Mouse (Mus musculus) ovary, adult 18-20 months (tissue): ENCODE measurements around the gene Zfp74.
"Not testable (repeated sequence)": the region's sequence is repeated elsewhere in the genome, so short reads cannot be mapped to it uniquely, and the experiment has no call there.

ENCODE experiments used
- DNase-seq: peaks from one replicate; pipeline ENCODE4 v3.0.0; 2022; ENCODE audit warnings: low spot score, mixed read lengths

The Zfp74 gene

DNA sequence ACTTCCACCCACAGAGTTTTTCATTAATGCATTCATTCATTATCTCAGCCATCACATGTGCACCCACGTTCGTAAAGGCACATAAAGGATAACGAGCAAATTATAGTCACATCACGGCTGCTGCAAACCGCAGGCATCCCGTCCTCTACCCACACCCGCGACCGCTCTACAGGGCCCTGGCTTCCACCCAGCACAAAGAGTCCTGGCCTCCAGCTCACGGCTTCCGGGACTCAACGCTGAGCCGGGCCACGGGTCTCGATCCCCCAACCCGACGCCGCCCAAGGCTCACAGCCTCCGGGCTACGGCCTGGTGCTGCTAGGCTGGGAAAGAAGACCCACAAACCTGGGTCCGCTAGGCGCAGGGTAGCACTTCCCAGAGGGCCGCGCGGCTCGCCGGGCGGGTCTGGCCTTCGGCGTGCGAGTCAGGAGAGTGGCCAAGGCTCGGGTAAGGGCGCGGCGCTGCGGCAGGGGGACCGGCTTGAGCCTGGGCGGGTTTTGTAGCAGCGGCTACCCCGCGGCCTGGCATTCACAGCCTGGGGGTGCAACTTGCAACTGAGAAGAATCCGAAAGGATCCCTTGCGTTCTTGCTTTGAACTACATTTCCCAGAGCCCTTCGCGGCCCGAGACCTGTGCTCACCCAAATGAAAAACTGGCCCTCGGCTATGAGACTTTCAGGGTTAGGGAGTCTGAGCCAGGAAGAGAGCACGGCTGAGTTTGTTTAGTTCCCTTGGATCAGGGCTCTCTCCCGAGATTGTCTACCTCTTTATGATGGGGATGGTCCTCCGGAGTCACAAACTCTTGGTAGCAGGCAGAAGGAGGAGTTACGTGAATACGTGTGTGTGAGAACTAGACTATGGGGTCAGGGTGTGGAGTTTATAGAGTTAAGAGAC, at the start of gene Zfp74:
Gene Zfp74 (minus strand): TSS at position 577 of the 889 bp plus-strand sequence.
- DNase-seq: peak; percentile 74

DNA sequence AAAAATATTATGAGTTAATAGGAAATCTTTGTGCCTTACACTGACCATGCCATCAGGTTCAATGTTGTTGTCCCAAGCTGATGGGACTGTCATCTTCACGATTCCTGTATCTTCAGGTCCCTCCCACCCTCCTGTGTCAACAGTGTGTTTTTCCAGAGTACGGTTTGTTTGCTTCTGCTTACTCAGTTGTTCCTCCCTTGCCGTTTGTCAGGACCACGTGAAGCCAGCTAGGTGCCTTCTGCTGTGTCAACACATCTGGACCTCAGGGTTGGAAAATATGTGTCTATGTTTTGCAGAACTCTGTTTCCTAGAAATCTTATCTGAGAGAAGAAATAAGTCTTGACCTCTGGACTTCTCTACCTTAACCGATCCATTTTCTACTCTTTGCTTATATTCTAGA, 46.7 kb upstream of the Zfp74 start:
- DNase-seq: no peak

DNA sequence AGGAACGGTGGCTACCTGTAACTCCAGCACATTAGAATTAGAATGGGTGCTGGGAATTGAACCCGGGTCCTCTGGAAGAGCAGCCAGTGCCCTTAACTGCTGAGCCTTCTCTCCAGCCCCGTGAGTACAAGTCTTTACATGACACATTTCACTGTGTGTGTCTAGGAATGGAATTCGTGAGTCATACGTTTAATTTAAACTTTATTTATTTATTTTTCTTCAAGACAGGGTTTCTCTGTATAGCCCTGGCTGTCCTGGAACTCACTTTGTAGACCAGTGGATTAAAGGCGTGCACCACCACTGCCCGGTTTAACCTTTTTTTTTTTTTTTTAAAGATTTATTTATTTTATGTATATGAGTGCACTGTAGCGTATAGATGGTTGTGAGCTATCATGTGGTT, 41.2 kb upstream of the Zfp74 start:
- no peak for DNase-seq

DNA sequence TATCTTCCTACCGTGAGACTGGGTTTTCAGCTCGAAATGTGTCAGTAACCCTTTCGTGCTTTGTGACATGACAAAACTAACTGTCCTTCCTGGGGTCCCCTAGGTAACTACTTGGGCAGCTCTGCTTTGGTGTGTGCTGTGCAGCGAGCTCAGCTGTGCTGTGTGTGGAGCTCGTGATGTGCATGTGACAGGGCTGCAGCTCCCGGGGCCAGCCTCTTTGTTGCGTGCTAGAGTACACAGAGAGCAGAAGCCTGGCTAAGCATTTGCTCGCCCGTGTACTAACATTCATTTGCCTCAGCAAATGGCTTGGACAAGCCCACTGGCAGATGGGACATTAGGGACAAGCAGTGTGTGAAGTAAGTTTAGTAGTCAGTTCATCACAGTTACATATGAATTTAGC, 39.5 kb upstream of the Zfp74 start:
- DNase-seq: no peak

DNA sequence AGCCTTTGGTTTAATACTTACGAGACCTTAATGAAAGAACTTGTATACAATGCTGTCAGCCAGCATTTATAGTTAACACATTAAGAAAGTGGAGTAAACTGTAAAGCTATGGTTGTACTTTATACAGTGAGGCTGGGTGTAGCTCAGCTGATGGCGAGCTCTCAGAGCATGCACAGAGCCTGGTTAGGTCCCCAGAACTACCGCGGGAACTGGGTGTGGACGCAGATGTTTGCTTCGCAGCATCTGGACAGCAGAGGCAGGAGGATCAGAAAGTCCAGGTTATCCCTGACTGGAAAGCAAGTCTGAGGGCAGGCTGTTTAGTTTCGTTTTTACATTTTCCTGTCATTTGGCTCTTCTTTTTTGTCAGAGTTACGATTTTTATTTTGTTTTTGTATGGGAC, 38.8 kb upstream of the Zfp74 start:
- DNase-seq: no peak

DNA sequence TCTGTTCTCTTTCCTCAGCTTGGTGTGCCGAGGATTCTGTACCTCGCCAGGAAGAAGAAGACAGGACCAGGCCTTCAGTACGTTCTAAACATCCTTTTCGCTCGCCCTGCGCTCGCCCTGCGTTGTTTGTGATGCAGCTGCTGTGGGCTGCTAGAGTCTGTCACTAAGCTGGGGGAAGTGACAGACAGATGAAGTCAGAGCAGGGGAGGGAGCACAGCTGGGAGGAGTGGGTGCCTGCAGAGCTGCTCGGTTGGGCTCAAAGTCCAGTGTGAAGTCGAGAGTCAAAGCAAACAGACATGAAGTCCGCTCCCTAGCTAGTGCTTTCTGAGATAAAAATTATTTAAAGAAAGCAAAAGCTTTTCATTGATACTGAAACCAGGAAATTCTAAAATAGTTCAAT, 35.1 kb upstream of the Zfp74 start:
- DNase-seq: no peak

DNA sequence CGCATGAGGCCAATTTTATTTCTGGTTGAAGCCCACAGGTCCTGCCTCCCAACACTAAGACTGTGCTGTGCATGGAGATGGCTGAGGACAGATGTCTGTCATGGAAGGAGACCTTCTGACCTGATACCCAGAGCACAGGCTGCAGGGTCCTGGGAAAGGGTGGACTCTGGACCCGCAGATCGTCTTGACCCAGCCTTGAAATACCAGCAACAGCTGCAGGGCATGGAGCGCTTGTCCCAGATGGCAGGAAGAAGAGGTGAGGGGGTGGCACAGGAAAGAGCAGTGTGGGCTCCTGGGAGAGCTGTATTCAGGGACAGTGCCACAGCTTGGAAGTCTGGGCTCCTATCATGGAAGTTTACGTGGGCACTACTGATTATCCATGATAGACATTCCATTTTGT, 33.7 kb upstream of the Zfp74 start:
- DNase-seq: no peak

- no peak for DNase-seq
Observed at GRCm38 (mm10) chr7:29986101-29986500, 32.2 kb upstream of the Zfp74 start.

DNA sequence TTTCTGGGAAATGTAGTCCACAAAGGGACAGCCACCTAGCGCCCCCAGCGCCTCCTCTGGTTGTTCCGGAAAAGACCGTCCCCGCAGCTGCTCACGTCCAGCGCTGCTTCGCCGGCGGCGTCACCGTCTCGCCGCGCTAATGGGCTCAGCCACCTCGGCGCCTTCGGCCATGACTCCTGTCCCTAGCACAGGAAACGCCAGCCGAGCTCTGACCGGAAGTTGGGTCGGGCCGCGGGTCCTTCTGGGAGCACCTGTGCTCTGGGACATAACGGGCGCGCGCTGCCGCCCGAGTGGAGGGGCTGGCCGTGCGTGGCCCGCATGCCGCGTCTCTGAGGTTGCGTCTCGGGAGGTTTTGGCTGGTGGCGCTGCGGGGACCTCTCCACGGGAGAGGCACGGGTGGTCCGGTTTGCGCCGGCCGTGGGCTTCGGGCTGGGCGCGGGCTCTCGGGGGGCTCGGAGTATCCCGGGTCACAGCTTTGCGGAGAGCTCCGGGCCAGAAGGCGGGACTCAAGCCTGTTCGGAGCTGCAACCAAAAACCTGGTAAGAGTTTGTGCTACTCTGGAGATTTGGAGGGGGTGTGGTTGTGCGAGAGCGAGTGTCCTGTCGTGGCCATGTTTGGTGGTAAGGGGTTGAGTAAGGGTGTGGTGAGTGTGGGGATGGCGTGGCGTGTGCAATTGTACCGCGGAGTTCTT, 29.9 kb upstream of the Zfp74 start, which contains the start of gene Zfp568:
Gene Zfp568 (plus strand): TSS at position 266 of the 691 bp plus-strand sequence.
- DNase-seq: peak; percentile 93

- DNase-seq: no peak
Observed at GRCm38 (mm10) chr7:29983340-29983689, 29.4 kb upstream of the Zfp74 start.

- DNase-seq: peak; percentile 2
Observed at GRCm38 (mm10) chr7:29982931-29983330, 29.0 kb upstream of the Zfp74 start.

GRCm38 (mm10) chr7:29982341-29982740, 28.5 kb upstream of the Zfp74 start:
- DNase-seq: no peak

- DNase-seq: no peak
Observed at GRCm38 (mm10) chr7:29981860-29982259, 28.0 kb upstream of the Zfp74 start.

DNA sequence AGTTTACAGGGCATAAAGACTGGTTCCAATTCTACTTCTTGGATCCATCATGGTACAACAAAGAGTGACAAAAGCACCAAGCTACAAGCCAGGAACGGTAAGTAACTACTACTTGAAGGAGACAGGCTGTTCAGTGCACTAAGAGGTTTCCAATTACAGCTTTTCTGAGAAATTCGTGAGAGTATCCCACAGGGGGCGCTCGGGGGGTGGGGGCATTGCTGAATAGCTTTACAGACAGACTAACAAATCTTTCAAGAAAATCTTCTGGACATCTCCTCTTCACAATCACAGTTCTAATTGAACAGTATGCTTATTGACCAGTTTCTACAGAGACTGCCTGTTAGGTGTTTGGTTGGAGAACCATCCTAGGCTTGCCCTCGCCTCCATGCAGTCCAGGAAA, 27.6 kb upstream of the Zfp74 start:
- DNase-seq: no peak

DNA sequence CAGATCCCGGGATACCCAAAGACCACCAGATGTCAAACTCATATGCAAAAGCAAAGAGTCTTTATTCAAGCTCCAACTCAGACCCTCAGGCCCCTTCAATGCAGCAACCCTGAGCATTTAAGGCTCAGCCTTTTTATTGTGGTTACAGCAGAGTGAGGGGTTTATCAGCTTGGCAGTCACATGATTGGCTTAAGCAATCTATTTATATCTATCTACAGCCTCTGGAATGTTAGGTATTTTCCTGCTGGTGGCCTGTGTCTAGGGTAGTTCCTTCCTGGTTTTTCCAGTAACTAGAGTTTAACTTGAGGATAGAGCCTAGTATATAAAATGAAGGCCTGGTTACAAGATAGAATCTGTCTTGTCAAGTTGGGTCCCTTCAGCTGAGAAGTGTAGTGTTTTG, 26.9 kb upstream of the Zfp74 start:
- no peak for DNase-seq

DNA sequence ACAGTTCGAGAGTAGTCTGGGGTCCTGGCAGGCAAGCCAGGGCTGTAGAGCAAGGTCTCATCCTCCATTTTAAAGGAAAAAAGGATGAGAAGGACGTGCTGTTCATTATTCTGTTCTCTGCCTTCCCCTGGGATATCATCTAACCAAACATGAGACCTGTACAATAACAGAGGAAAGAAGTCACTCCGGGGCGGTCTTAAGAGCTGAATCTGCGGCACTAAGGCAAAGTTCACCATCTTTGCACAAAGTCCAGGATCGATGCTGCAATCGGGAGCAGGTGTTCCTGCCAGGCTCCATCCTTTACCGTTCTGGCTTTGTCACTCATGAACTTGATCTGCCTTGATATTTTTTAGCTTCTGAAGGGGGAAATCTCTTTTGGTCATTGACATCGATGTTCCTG, 16.8 kb upstream of the Zfp74 start:
- DNase-seq: no peak

DNA sequence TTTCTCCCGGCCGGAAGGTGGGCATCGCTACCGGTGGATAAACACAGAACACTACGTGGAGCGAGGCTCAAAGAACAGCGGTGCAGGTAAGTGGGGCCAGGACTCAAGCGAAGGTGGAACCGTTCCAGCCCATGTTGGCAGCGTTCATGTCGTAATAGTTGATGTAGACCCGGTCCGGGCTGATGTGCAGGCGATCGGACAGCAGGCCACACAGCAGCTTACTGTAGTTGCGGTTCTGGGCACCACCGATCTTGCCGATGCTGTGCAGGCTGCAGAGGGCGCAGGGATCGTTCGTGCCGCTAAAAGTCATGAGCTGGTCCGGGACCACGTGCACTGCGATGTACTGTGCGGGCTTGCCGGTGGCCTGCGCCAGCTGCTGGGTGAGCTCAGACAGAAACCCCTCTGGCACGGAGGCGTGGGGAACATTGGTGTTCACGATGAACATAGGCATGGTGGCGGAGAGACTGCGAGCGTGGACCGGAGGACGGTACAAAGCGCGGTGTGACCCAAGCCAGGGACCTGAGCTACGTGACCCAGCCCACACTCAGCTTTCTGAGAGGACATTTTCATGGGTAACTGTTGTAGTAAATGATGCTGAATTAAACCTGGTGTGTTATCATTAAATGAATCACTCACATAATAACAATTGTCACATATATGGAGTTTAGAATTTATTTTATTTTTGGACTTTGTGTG, 11.4 kb upstream of the Zfp74 start:
- DNase-seq: not testable (repeated sequence)

GRCm38 (mm10) chr7:29959004-29959403, 5.1 kb upstream of the Zfp74 start:
- no peak for DNase-seq

- no peak for DNase-seq
Observed at GRCm38 (mm10) chr7:29958125-29958724, 4.3 kb upstream of the Zfp74 start.

- DNase-seq: no peak
Observed at GRCm38 (mm10) chr7:29956257-29956656, 2.4 kb upstream of the Zfp74 start.

DNA sequence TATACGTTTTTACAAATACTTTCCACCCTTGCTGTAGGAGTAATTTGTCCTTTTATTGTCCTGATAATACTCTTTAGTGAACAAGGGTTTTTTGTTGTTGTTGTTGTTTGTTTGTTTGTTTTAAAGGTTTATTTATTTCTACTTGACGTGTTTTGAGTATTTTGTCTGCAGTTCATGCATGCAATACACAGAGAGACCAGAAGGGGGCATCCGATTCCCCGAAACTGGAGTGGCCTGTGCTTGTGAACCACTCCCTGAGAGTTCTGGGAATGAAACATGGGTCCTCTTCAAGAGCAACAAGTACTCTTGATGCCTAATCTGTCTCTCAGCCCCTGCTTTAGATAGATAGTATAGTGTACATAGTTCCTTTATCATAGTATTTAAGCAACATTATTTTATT, 842 bp upstream of the Zfp74 start:
- DNase-seq: no peak

DNA sequence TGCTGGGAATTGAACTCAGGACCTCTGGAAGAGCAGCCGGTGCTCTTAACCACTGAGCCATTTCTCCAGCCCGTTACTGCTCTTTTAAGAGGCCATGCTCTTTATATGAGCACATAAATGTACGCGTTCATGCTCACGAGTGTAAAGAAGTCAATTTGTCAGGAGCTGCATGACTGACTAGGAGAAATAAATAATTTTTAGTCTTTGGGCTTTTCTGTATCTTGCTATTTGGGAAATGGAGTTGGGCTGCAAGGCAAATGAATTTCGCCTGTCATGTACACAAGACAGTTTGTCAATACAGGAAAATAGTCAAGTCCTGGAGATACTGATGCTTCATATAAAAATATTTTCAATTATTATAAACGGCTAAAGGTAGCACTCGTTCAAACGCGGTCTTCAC, 803 bp downstream of the Zfp74 start:
- DNase-seq: no peak
